Mouse (Mus musculus) layer of hippocampus, postnatal 10 days (tissue): ENCODE results near the gene Nmnat2. TPM values are rescaled to one million over a fixed set of nuclear protein-coding genes. Genes with fewer than 3 reads are reported as not detected.

Source experiments
- DNase-seq, 2 experiments: peaks; one replicate each; pipeline ENCODE4 v3.0.0; 2021; ENCODE audit warnings: low spot score in 2 of 2
- total RNA-seq, 2 experiments: library from RNA; stranded (reverse); gene quantifications; 2 replicates each; pipeline ENCODE4 v1.2.3; 2021

The Nmnat2 gene
- total RNA-seq, 2 experiments from 2014 or later, result 99.2 to 106 TPM

- no peak for DNase-seq
Measured at GRCm38 (mm10) chr1:153157021-153157623, 202.3 kb downstream of the Nmnat2 start.

DNA sequence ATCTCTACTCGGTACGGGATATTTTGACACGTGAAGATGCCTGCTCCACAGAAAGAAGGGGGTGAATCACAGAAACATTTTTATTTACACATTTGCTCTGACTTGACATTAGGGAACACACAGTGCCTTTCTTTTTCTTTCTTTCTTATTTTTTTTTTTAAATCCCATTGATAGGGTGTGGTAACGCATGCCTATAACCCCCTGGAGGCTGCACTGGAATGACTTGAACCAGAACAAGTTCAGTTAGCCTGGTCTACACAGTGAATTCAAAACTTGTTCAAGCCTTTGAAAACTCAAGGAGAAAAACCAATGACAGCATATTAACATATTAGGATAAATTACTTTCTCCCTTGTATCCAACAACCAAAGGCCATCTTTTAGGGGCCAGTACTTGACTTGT, 204.3 kb downstream of the Nmnat2 start:
- no peak for DNase-seq

- DNase-seq, result no peak
Measured at GRCm38 (mm10) chr1:153163831-153164230, 209.0 kb downstream of the Nmnat2 start.

DNA sequence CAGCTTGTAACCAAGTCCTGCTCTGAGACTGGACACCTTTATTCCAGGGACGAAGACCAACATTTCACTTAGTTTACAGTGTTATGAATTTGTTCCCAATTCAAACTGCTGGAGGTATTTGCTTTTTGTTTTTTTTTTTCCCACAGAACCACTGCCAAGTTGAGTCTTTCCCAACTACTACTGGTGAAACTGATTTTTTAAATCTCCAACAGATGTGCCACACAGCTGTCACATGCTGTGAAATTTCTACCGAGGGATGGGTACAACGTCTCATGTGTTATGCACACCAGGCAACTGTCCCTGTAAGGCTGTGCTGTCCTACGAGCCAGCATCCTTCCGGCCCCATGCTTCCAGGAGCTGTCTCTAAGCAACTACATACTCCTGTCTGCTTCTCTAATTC, 213.5 kb downstream of the Nmnat2 start:
- DNase-seq, result no peak

Other genes with a start within 250 kb of the Nmnat2 start
- gene Apobec4, start 204.4 kb upstream of the Nmnat2 start, total RNA-seq, result not detected
- gene Rgl1, start 188.6 kb upstream of the Nmnat2 start, total RNA-seq, result 10 to 100 TPM; 63.9 to 67.0 TPM
- 100 to 1,000 TPM; 272 to 278 TPM for gene Arpc5, start 188.5 kb upstream of the Nmnat2 start, total RNA-seq
- 1 to 10 TPM; 2.3 to 3.7 TPM for gene Ncf2, start 154.8 kb upstream of the Nmnat2 start, total RNA-seq
- gene Smg7, start 52.3 kb upstream of the Nmnat2 start, total RNA-seq, result 10 to 100 TPM; 70.1 to 78.8 TPM
- 1 to 10 TPM; 1.9 to 2.7 TPM for gene Lamc2, start 231.5 kb downstream of the Nmnat2 start, total RNA-seq